ENCODE assay signal across 23 mouse cellular contexts in genomic region chr5:64083447-64084359, GRCm38 (mm10). TPM values are rescaled to one million over a fixed set of nuclear protein-coding genes. Genes with fewer than 3 reads are reported as not detected.
DNase-seq lines count a peak whose midpoint lies in the region; ATAC-seq and TF ChIP-seq lines count a peak whose summit lies in the region.
"Had no signal": no experiment of that assay in that cellular context is flagged by ENCODE, and none has a peak within 500 bp of the region (broad histone marks: within the 10 kb centered on the region; RNA-seq: fewer than 3 reads in every experiment).

No protein-coding gene starts in this region.

- DNase-seq in stomach, postnatal 0 days (ENCODE audit: low spot score), result no peak
- DNase-seq in left cerebral cortex, adult 9 months (ENCODE audit: low spot score in 2 of 2), result no peak
- DNase-seq: cerebellum, adult 11 months; cerebellum, postnatal 10 days; gastrocnemius, postnatal 36 days; kidney, adult 18-20 months; lung, postnatal 4 days; spleen, adult 18-20 months; thymus, adult 18-20 months had no signal

- no peak overlapping the region for H3K9ac ChIP-seq in hindbrain, embryonic 12.5 days
- H3K9ac ChIP-seq in hindbrain, embryonic 16.5 days (ENCODE audit: low read depth, low read length), result no peak overlapping the region
- H3K9ac ChIP-seq in stomach, embryonic 14.5 days (replicated peaks; ENCODE audit: low read depth, low read length), result no peak overlapping the region
- no peak overlapping the region for H3K9ac ChIP-seq in stomach, postnatal 0 days (ENCODE audit: low read length)
- no peak overlapping the region for H3K9ac ChIP-seq in neural tube, embryonic 13.5 days
- no peak overlapping the region for H3K9ac ChIP-seq in forebrain, embryonic 15.5 days (replicated peaks)
- H3K9ac ChIP-seq: embryonic facial prominence, embryonic 12.5 days; limb, embryonic 13.5 days; liver, embryonic 14.5 days; lung, embryonic 15.5 days had no signal

- H3K27me3 ChIP-seq in hindbrain, embryonic 12.5 days, result no peaks in the 10 kb centered on the region
- no peaks in the 10 kb centered on the region for H3K27me3 ChIP-seq in hindbrain, embryonic 16.5 days (replicated peaks; ENCODE audit: control insufficient read depth, insufficient read depth, low read length)
- no peaks in the 10 kb centered on the region for H3K27me3 ChIP-seq in stomach, embryonic 14.5 days (ENCODE audit: control insufficient read depth, insufficient read depth, low read length)
- H3K27me3 ChIP-seq in stomach, postnatal 0 days (ENCODE audit: control insufficient read depth, insufficient read depth, low read length), result no peaks in the 10 kb centered on the region
- H3K27me3 ChIP-seq in neural tube, embryonic 13.5 days, result no peaks in the 10 kb centered on the region
- H3K27me3 ChIP-seq in forebrain, embryonic 15.5 days, result no peaks in the 10 kb centered on the region
- H3K27me3 ChIP-seq: embryonic facial prominence, embryonic 12.5 days; limb, embryonic 13.5 days; lung, embryonic 15.5 days; Patski had no signal

- peak; percentile 32; the same call in 1 of the 2 replicates for ATAC-seq in hindbrain, embryonic 12.5 days (ENCODE audit: low FRiP score)
- no peak for ATAC-seq in hindbrain, embryonic 16.5 days
- ATAC-seq in stomach, embryonic 14.5 days (ENCODE audit: insufficient number of reproducible peaks, insufficient read depth, low FRiP score, low read depth), result no peak
- no peak for ATAC-seq in stomach, postnatal 0 days (ENCODE audit: low FRiP score, low TSS enrichment)
- peak; percentile 82 for ATAC-seq in neural tube, embryonic 13.5 days (ENCODE audit: low read depth)
- no peak for ATAC-seq in forebrain, embryonic 15.5 days (replicated peaks)
- ATAC-seq: activated CD4-positive, CD25-positive, alpha-beta regulatory T cell, adult 4 months; forebrain, embryonic 14.5 days; Patski had no signal

- TF ChIP-seq EP300 in stomach, postnatal 0 days (optimal IDR thresholded peaks at IDR 0.05), result no peak

- WGBS in hindbrain, embryonic 12.5 days, result 74% methylated on average over 15 of the region's 15 CpGs
- WGBS in hindbrain, embryonic 16.5 days, result 77% methylated on average over 15 of the region's 15 CpGs
- 55% methylated on average over 15 of the region's 15 CpGs for WGBS in stomach, embryonic 14.5 days
- WGBS in stomach, postnatal 0 days, result 64% methylated on average over 15 of the region's 15 CpGs
- 69% methylated on average over 15 of the region's 15 CpGs for WGBS in neural tube, embryonic 13.5 days
- 80% methylated on average over 15 of the region's 15 CpGs for WGBS in forebrain, embryonic 15.5 days

- no peak overlapping the region for H3K4me2 ChIP-seq in hindbrain, embryonic 12.5 days (replicated peaks)
- H3K4me2 ChIP-seq in hindbrain, embryonic 16.5 days (ENCODE audit: low read length), result no peak overlapping the region
- H3K4me2 ChIP-seq in stomach, embryonic 14.5 days (replicated peaks; ENCODE audit: low read depth, low read length), result no peak overlapping the region
- no peak overlapping the region for H3K4me2 ChIP-seq in stomach, postnatal 0 days (replicated peaks; ENCODE audit: low read depth)
- no peak overlapping the region for H3K4me2 ChIP-seq in neural tube, embryonic 13.5 days
- no peak overlapping the region for H3K4me2 ChIP-seq in forebrain, embryonic 15.5 days (replicated peaks)
- H3K4me2 ChIP-seq: embryonic facial prominence, embryonic 12.5 days; limb, embryonic 13.5 days; lung, embryonic 15.5 days had no signal

- H3K27ac ChIP-seq in hindbrain, embryonic 12.5 days, result 0 out of 2 replicates have a peak overlapping the region, but pooled peaks have one; percentile 23
- no peak overlapping the region for H3K27ac ChIP-seq in hindbrain, embryonic 16.5 days (ENCODE audit: low read depth, low read length)
- 0 out of 2 replicates have a peak overlapping the region, but pooled peaks have one; percentile 15 for H3K27ac ChIP-seq in stomach, embryonic 14.5 days (ENCODE audit: low read length)
- H3K27ac ChIP-seq in stomach, postnatal 0 days (replicated peaks), result no peak overlapping the region
- H3K27ac ChIP-seq in neural tube, embryonic 13.5 days (replicated peaks), result no peak overlapping the region; the same call in 1 of the 2 replicates
- no peak overlapping the region for H3K27ac ChIP-seq in forebrain, embryonic 15.5 days (replicated peaks)
- H3K27ac ChIP-seq: embryonic facial prominence, embryonic 12.5 days; heart, embryonic 10.5 days; kidney, postnatal 0 days; limb, embryonic 13.5 days; liver, embryonic 14.5 days; lung, embryonic 15.5 days had no signal

- H3K9me3 ChIP-seq in hindbrain, embryonic 12.5 days (replicated peaks), result no peaks in the 10 kb centered on the region
- H3K9me3 ChIP-seq in hindbrain, embryonic 16.5 days (ENCODE audit: control insufficient read depth, low read length), result no peaks in the 10 kb centered on the region
- no peaks in the 10 kb centered on the region for H3K9me3 ChIP-seq in stomach, embryonic 14.5 days (ENCODE audit: control insufficient read depth, low read depth, low read length)
- H3K9me3 ChIP-seq in stomach, postnatal 0 days (ENCODE audit: control insufficient read depth, low read length), result no peaks in the 10 kb centered on the region
- no peaks in the 10 kb centered on the region for H3K9me3 ChIP-seq in neural tube, embryonic 13.5 days
- H3K9me3 ChIP-seq in forebrain, embryonic 15.5 days, result no peaks in the 10 kb centered on the region
- H3K9me3 ChIP-seq: embryonic facial prominence, embryonic 12.5 days; heart, embryonic 10.5 days; limb, embryonic 13.5 days; lung, embryonic 15.5 days had no signal

- no peaks in the 10 kb centered on the region for H3K36me3 ChIP-seq in hindbrain, embryonic 12.5 days
- no peaks in the 10 kb centered on the region for H3K36me3 ChIP-seq in hindbrain, embryonic 16.5 days (ENCODE audit: control insufficient read depth, insufficient read depth, low read length)
- no peaks in the 10 kb centered on the region for H3K36me3 ChIP-seq in stomach, embryonic 14.5 days (ENCODE audit: control insufficient read depth, insufficient read depth, low read length)
- H3K36me3 ChIP-seq in stomach, postnatal 0 days (ENCODE audit: control insufficient read depth, insufficient read depth, low read length), result no peaks in the 10 kb centered on the region
- H3K36me3 ChIP-seq in neural tube, embryonic 13.5 days, result no peaks in the 10 kb centered on the region
- no peaks in the 10 kb centered on the region for H3K36me3 ChIP-seq in forebrain, embryonic 15.5 days
- H3K36me3 ChIP-seq: embryonic facial prominence, embryonic 12.5 days; heart, embryonic 10.5 days; limb, embryonic 13.5 days; lung, embryonic 15.5 days had no signal

- H3K4me1 ChIP-seq in hindbrain, embryonic 12.5 days, result 0 out of 2 replicates have a peak, but pooled peaks cover 2% of the 10 kb centered on the region
- no peaks in the 10 kb centered on the region for H3K4me1 ChIP-seq in hindbrain, embryonic 16.5 days (ENCODE audit: control insufficient read depth, insufficient read depth, low read depth, low read length)
- H3K4me1 ChIP-seq in stomach, embryonic 14.5 days (ENCODE audit: control insufficient read depth, insufficient read depth, low read length), result no peaks in the 10 kb centered on the region
- H3K4me1 ChIP-seq in stomach, postnatal 0 days (replicated peaks; ENCODE audit: control insufficient read depth, insufficient read depth), result no peaks in the 10 kb centered on the region
- no peaks in the 10 kb centered on the region for H3K4me1 ChIP-seq in neural tube, embryonic 13.5 days (replicated peaks)
- H3K4me1 ChIP-seq in forebrain, embryonic 15.5 days, result peaks cover 3% of the 10 kb centered on the region; the same call in 1 of the 2 replicates
- H3K4me1 ChIP-seq: heart, embryonic 10.5 days; limb, embryonic 13.5 days had no signal

- H3K4me3 ChIP-seq in hindbrain, embryonic 12.5 days, result no peak overlapping the region
- no peak overlapping the region for H3K4me3 ChIP-seq in hindbrain, embryonic 16.5 days (ENCODE audit: low read length)
- H3K4me3 ChIP-seq in stomach, embryonic 14.5 days (ENCODE audit: low read depth, low read length), result no peak overlapping the region
- no peak overlapping the region for H3K4me3 ChIP-seq in stomach, postnatal 0 days (ENCODE audit: low read depth, low read length)
- no peak overlapping the region for H3K4me3 ChIP-seq in neural tube, embryonic 13.5 days
- H3K4me3 ChIP-seq in forebrain, embryonic 15.5 days, result no peak overlapping the region
- H3K4me3 ChIP-seq: embryonic facial prominence, embryonic 12.5 days; heart, embryonic 10.5 days; limb, embryonic 13.5 days; lung, embryonic 15.5 days had no signal

- no peak for TF ChIP-seq CTCF in stomach, postnatal 0 days (IDR thresholded peaks at IDR 0.05; ENCODE audit: low read depth)

RNA-seq across cellular contexts. Expression of gene Pgm2, which starts 9.0 kb away (rescaled TPM):
- 29.4 and 31.1 TPM in 2 replicates for polyA plus RNA-seq in hindbrain, embryonic 12.5 days (2016; fragmentation: Nextera tagmentation; extraction: Ambion mirVana)
- polyA plus RNA-seq in hindbrain, embryonic 16.5 days (2015; fragmentation: Nextera tagmentation; extraction: Ambion mirVana), result 18.8 and 18.9 TPM in 2 replicates
- 33.2 and 34.4 TPM in 2 replicates for polyA plus RNA-seq in stomach, embryonic 14.5 days (2014; fragmentation: Nextera tagmentation; extraction: Ambion mirVana)
- polyA plus RNA-seq in stomach, postnatal 0 days (2015; fragmentation: Nextera tagmentation; extraction: Ambion mirVana), result 33.8 and 34.3 TPM in 2 replicates
- 25.6 and 28.6 TPM in 2 replicates for polyA plus RNA-seq in neural tube, embryonic 13.5 days (2015; fragmentation: Nextera tagmentation; extraction: Ambion mirVana)
- polyA plus RNA-seq in forebrain, embryonic 15.5 days (2015; fragmentation: Nextera tagmentation; extraction: Ambion mirVana), result 27.7 and 28.4 TPM in 2 replicates

Comparison
In these comparisons a context has a peak if more than half of its experiments do, and no peak if none do; other contexts are left out.
1. ATAC-seq: peak in hindbrain, embryonic 12.5 days (single experiment) and neural tube, embryonic 13.5 days (single experiment); none in hindbrain, embryonic 16.5 days (single experiment), stomach, embryonic 14.5 days (single experiment), stomach, postnatal 0 days (single experiment) and forebrain, embryonic 15.5 days (single experiment).
2. H3K27ac ChIP-seq: peak in hindbrain, embryonic 12.5 days (single experiment) and stomach, embryonic 14.5 days (single experiment); none in hindbrain, embryonic 16.5 days (single experiment), stomach, postnatal 0 days (single experiment), neural tube, embryonic 13.5 days (single experiment) and forebrain, embryonic 15.5 days (single experiment).